Mouse (Mus musculus) thymus, adult 2 months (tissue): ENCODE results near the gene Aifm2.

Experiments used
- CTCF ChIP-seq: fragments of 200-500 bp; IDR thresholded peaks from 2 replicates; pipeline ENCODE4 v1.5.1; 2012; ENCODE audit warnings: mild to moderate bottlenecking, control low read depth, low read length, moderate library complexity, borderline replicate concordance; ENCODE audit not compliant: control insufficient read depth, poor library complexity, insufficient read depth; ENCODE audit errors: extremely low read depth
- POLR2A ChIP-seq: fragments of 200-500 bp; IDR thresholded peaks from 2 replicates; pipeline ENCODE4 v1.6.1; 2012; ENCODE audit warnings: mild to moderate bottlenecking, low read length, control low read depth, moderate library complexity; ENCODE audit not compliant: control insufficient read depth, poor library complexity, insufficient read depth; ENCODE audit errors: extremely low read depth

DNA sequence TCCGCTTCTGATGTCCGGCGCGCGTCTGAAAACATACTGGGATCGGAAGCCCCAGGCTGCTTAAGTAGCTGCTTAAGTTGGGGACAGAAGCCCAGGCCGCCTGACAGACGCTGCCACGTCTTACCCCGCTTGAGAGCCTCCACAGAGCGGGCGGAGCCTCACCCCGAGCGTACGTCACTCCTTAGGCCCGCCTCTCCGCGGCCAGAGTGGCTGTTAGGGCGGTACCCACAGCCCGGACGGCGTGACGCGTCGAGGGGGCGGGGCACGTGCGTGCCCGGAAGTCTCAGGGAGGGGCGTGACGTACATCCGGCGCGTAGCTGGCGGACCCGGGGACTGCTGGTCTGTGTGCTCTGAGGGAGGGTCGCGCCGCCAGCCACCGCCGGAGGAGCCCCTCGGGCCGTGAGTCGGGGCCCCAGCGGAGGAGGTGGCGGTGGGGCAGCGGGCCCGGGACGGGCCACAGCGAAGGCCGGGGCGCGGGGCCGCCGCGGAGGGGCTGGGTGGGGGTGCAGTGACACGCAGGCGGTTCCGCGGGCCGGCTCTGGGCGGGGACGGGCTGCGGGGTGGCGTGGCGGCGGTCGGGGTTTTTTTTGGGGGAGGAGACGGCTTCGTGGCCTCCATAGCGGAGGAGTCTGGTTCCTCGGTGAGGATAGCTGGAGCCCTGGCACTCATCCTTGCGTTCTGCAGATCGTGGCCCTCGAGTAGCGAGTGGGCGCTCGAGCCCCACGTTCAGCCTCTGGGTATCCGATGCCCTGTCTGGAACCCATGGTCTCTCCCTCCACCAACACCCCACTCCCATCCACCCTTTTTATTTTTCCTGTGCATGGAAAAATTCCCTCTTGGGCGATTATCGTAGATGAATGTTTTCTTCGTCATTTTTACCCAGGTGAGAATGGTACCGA lies 34.8 kb upstream of the Aifm2 start, which contains the start of gene Sar1a:
- TF ChIP-seq CTCF: 0 out of 2 replicates have a peak, but pooled peaks have one; percentile 24
- TF ChIP-seq POLR2A: peak; percentile 82; the same call in 1 of the 2 replicates
